Mouse (Mus musculus) spleen, adult 12 weeks (tissue): ENCODE data around the gene Brk1.

Source experiments
- DNase-seq: peaks from one replicate; pipeline ENCODE4 v3.0.0; 2022; ENCODE audit warnings: low spot score

Brk1 gene

GRCm38 (mm10) chr6:113623941-113624751 lies 19.6 kb downstream of the Brk1 start, which contains the start of gene Vhl:
Gene Vhl, plus strand, starts transcription at chr6:113623959.
- peak; percentile 79 for DNase-seq

GRCm38 (mm10) chr6:113624989-113625770 lies 20.6 kb downstream of the Brk1 start:
- DNase-seq, result no peak

GRCm38 (mm10) chr6:113630322-113630721 lies 25.8 kb downstream of the Brk1 start:
- no peak for DNase-seq

- DNase-seq, result no peak
Measured at GRCm38 (mm10) chr6:113632863-113633262, 28.3 kb downstream of the Brk1 start.

GRCm38 (mm10) chr6:113638302-113639040 lies 33.9 kb downstream of the Brk1 start, which contains the start of gene Irak2:
Gene Irak2, plus strand, starts transcription at chr6:113638467.
- peak; percentile 90 for DNase-seq

GRCm38 (mm10) chr6:113639201-113639600 lies 34.6 kb downstream of the Brk1 start:
- DNase-seq, result no peak

GRCm38 (mm10) chr6:113642605-113643004 lies 38.0 kb downstream of the Brk1 start:
- DNase-seq, result no peak

GRCm38 (mm10) chr6:113643021-113643420 lies 38.4 kb downstream of the Brk1 start:
- DNase-seq, result no peak

- no peak for DNase-seq
Measured at GRCm38 (mm10) chr6:113643967-113644366, 39.4 kb downstream of the Brk1 start.

GRCm38 (mm10) chr6:113644808-113645207 lies 40.2 kb downstream of the Brk1 start:
- DNase-seq, result no peak

GRCm38 (mm10) chr6:113649346-113650196 lies 45.0 kb downstream of the Brk1 start:
- DNase-seq, result no peak

- DNase-seq, result no peak
Measured at GRCm38 (mm10) chr6:113650197-113650640, 45.6 kb downstream of the Brk1 start.

GRCm38 (mm10) chr6:113651626-113652025 lies 47.1 kb downstream of the Brk1 start:
- no peak for DNase-seq

- no peak for DNase-seq
Measured at GRCm38 (mm10) chr6:113653551-113653950, 49.0 kb downstream of the Brk1 start.

- no peak for DNase-seq
Measured at GRCm38 (mm10) chr6:113654102-113654501, 49.5 kb downstream of the Brk1 start.

- DNase-seq, result no peak
Measured at GRCm38 (mm10) chr6:113654753-113655397, 50.3 kb downstream of the Brk1 start.

- no peak for DNase-seq
Measured at GRCm38 (mm10) chr6:113655475-113655874, 50.9 kb downstream of the Brk1 start.

- no peak for DNase-seq
Measured at GRCm38 (mm10) chr6:113656847-113657246, 52.3 kb downstream of the Brk1 start.

GRCm38 (mm10) chr6:113658226-113658625 lies 53.7 kb downstream of the Brk1 start:
- DNase-seq, result no peak

GRCm38 (mm10) chr6:113659648-113660491 lies 55.3 kb downstream of the Brk1 start:
- no peak for DNase-seq
